Mouse (Mus musculus): ENCODE measurements at regions not wholly inside any gene's neighbourhood (a gene's known extent, or its start where the extent isn't known, plus 50 kb on each side); places are given as distances from the start of the nearest gene placed in this dataset.

DNA sequence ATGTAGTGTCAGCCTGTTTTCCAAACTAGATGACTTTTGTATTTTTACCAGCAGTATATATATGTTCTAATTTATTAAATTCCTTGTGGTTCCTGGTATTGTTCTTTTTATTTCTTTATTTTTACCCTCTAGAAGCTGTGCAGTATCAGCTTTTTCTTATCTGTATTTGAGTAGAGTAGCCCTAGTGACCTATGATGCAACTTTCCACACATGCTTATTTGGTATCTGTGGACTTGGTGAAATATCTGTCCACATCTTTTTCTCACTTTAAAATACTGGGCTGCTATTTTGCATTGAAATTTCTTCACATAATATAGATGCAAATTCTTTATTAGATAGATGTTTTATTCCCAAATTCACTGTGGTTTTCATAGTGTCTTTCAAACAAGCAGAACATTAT, 97.1 kb downstream of the Rgs2 start:
- TF ChIP-seq ZKSCAN1 (IDR thresholded peaks at IDR 0.05; ENCODE audit: borderline replicate concordance, low read depth, low read length) (no peak), USF2 (conservative IDR thresholded peaks at IDR 0.05; ENCODE audit: low read depth, low read length) (no peak), ZNF384 (IDR thresholded peaks at IDR 0.05; ENCODE audit: low read depth, low read length) (no peak), HCFC1 (IDR thresholded peaks at IDR 0.05; ENCODE audit: low read depth, low read length) (no peak), RAD21 (IDR thresholded peaks at IDR 0.05; ENCODE audit: low read depth, low read length) (no peak), SIN3A (IDR thresholded peaks at IDR 0.05; ENCODE audit: low read length) (no peak), MEF2A (IDR thresholded peaks at IDR 0.05; ENCODE audit: borderline replicate concordance, low read depth, low read length) (no peak), TCF12 (IDR thresholded peaks at IDR 0.05; ENCODE audit: low read depth, low read length) (no peak), ZC3H11A (IDR thresholded peaks at IDR 0.05; ENCODE audit: low read depth, low read length) (no peak)

DNA sequence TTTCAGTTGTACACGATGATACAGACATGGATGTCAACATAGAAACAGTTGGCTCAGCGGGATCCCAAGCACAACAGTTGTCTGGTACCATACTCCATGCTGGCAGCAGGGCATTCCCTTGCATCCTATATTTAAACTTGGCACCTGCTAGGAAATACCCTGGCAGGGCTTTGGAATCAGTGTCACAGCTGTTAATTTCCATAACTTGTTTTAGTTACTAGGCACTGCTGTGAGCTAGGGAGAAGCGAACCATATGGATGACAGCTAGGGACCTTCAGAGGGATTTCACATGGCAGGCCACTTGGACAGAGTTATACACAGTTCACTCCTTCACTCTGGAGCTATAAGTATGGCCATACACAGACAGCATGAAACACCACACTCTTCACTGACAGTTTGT, 100.0 kb downstream of the Rgs2 start:
- no peak for TF ChIP-seq USF1 (IDR thresholded peaks at IDR 0.05; ENCODE audit: low read depth, low read length)
- TF ChIP-seq MEF2A (IDR thresholded peaks at IDR 0.05; ENCODE audit: borderline replicate concordance, low read depth, low read length), result no peak
- no peak for TF ChIP-seq JUN (IDR thresholded peaks at IDR 0.05; ENCODE audit: insufficient read depth, low read depth, low read length)
- no peak for TF ChIP-seq UBTF (IDR thresholded peaks at IDR 0.05; ENCODE audit: low read depth, low read length)
- no peak for TF ChIP-seq BHLHE40 (IDR thresholded peaks at IDR 0.05; ENCODE audit: low read depth, low read length)
- TF ChIP-seq TCF12 (IDR thresholded peaks at IDR 0.05; ENCODE audit: low read depth, low read length), result no peak
- no peak for TF ChIP-seq POLR2AphosphoS2 (IDR thresholded peaks at IDR 0.05; ENCODE audit: low read depth, low read length)
- no peak for TF ChIP-seq NRF1 (IDR thresholded peaks at IDR 0.05; ENCODE audit: low read depth, low read length)
- TF ChIP-seq MXI1 (IDR thresholded peaks at IDR 0.05; ENCODE audit: low read depth, low read length), result no peak
- TF ChIP-seq MAZ (IDR thresholded peaks at IDR 0.05; ENCODE audit: low read depth, low read length), result no peak
- TF ChIP-seq PAX5 (IDR thresholded peaks at IDR 0.05; ENCODE audit: low read length), result no peak
- no peak for TF ChIP-seq RCOR1 (conservative IDR thresholded peaks at IDR 0.05; ENCODE audit: low read depth, low read length)
- TF ChIP-seq ZKSCAN1 (IDR thresholded peaks at IDR 0.05; ENCODE audit: borderline replicate concordance, low read depth, low read length), result no peak
- TF ChIP-seq EP300 (IDR thresholded peaks at IDR 0.05; ENCODE audit: low read length), result no peak
- TF ChIP-seq RAD21 (IDR thresholded peaks at IDR 0.05; ENCODE audit: low read depth, low read length), result no peak
- no peak for TF ChIP-seq HCFC1 (IDR thresholded peaks at IDR 0.05; ENCODE audit: low read depth, low read length)
- no peak for TF ChIP-seq ETS1 (conservative IDR thresholded peaks at IDR 0.05; ENCODE audit: low read depth, low read length)
- TF ChIP-seq TBP (conservative IDR thresholded peaks at IDR 0.05; ENCODE audit: low read depth, low read length), result no peak
- TF ChIP-seq MAX (IDR thresholded peaks at IDR 0.05; ENCODE audit: low read length), result no peak
- H3K4me2 ChIP-seq (ENCODE audit: insufficient read depth, low read depth, poor library complexity, severe bottlenecking), result no peak overlapping the region

More for the DNA sequence above, 97.1 kb downstream of the Rgs2 start:
- H3K4me3 ChIP-seq (replicated peaks in 1 of 3; ENCODE audit: low read depth in 2 of 3, low read length in 2 of 3, poor library complexity in 1 of 3), result no peak overlapping the region
- H3K27me3 ChIP-seq (replicated peaks), result no peaks in the 10 kb centered on the region
- no peaks in the 10 kb centered on the region for H3K9me3 ChIP-seq (replicated peaks; ENCODE audit: low read length)
- H3K27ac ChIP-seq (ENCODE audit: insufficient read depth, low read depth), result no peak overlapping the region
- H3K79me2 ChIP-seq (replicated peaks; ENCODE audit: control insufficient read depth, extremely low read depth, insufficient read depth, poor library complexity, severe bottlenecking), result no peaks in the 10 kb centered on the region
- dilution Hi-C loops (cut with MboI; ENCODE audit: extremely low pct_ligation_motif_present, extremely low pct_unique_long_range_greater_than_20kb, low sequenced_read_pairs) (no loop called here), in situ Hi-C loops (cut with MboI; ENCODE audit: low pct_ligation_motif_present, low pct_unique_long_range_greater_than_20kb, low sequenced_read_pairs) (no loop called here)
- no peak for DNase-seq (ENCODE audit: extremely low read depth)
- no peaks in the 10 kb centered on the region for H3K36me3 ChIP-seq (replicated peaks in 1 of 2; ENCODE audit: control insufficient read depth in 1 of 2, insufficient read depth in 1 of 2, low read length in 1 of 2)
- no peak overlapping the region for H3K4me2 ChIP-seq (ENCODE audit: insufficient read depth, low read depth, poor library complexity, severe bottlenecking)
- no peaks in the 10 kb centered on the region for H3K4me1 ChIP-seq (ENCODE audit: control insufficient read depth in 1 of 2, insufficient read depth in 2 of 2)
- H3K9ac ChIP-seq (ENCODE audit: insufficient read depth, low read depth), result no peak overlapping the region

More for the DNA sequence above, 100.0 kb downstream of the Rgs2 start:
- H3K36me3 ChIP-seq (replicated peaks in 1 of 2; ENCODE audit: control insufficient read depth in 1 of 2, insufficient read depth in 1 of 2, low read length in 1 of 2), result no peaks in the 10 kb centered on the region
- no peaks in the 10 kb centered on the region for H3K79me2 ChIP-seq (replicated peaks; ENCODE audit: control insufficient read depth, extremely low read depth, insufficient read depth, poor library complexity, severe bottlenecking)
- no peaks in the 10 kb centered on the region for H3K9me3 ChIP-seq (replicated peaks; ENCODE audit: low read length)
- H3K27me3 ChIP-seq (replicated peaks), result no peaks in the 10 kb centered on the region
- no peak for DNase-seq (ENCODE audit: extremely low read depth)
- no peaks in the 10 kb centered on the region for H3K4me1 ChIP-seq (ENCODE audit: control insufficient read depth in 1 of 2, insufficient read depth in 2 of 2)
- no peak overlapping the region for H3K27ac ChIP-seq (ENCODE audit: insufficient read depth, low read depth)
- no peak overlapping the region for H3K4me3 ChIP-seq (replicated peaks in 1 of 3; ENCODE audit: low read depth in 2 of 3, low read length in 2 of 3, poor library complexity in 1 of 3)
- in situ Hi-C loops (cut with MboI; ENCODE audit: low pct_ligation_motif_present, low pct_unique_long_range_greater_than_20kb, low sequenced_read_pairs), result no loop called here
- dilution Hi-C loops (cut with MboI; ENCODE audit: extremely low pct_ligation_motif_present, extremely low pct_unique_long_range_greater_than_20kb, low sequenced_read_pairs), result no loop called here
- no peak overlapping the region for H3K9ac ChIP-seq (ENCODE audit: insufficient read depth, low read depth)

Data from CH12.LX (cell line).